Mouse (Mus musculus) cerebellum, postnatal 25 days (tissue): ENCODE measurements at regions not wholly inside any gene's neighbourhood (a gene's known extent, or its start where the extent isn't known, plus 50 kb on each side); places are given as distances from the start of the nearest gene placed in this dataset.

ENCODE experiments used
- DNase-seq, 2 experiments: peaks; one replicate each; pipeline ENCODE4 v3.0.0; 2021; ENCODE audit warnings: mixed read lengths in 2 of 2

GRCm38 (mm10) chr3:41408821-41409737 lies 146.5 kb upstream of the Jade1 start:
- peak; percentile 9 to 16 for DNase-seq

GRCm38 (mm10) chr3:41408423-41408820 lies 147.1 kb upstream of the Jade1 start:
- peak; percentile 45 to 55 for DNase-seq

GRCm38 (mm10) chr3:41407988-41408387 lies 147.5 kb upstream of the Jade1 start:
- DNase-seq, result no peak

GRCm38 (mm10) chr3:41407520-41407919 lies 148.0 kb upstream of the Jade1 start:
- DNase-seq, result no peak

GRCm38 (mm10) chr3:41401881-41402280 lies 153.7 kb upstream of the Jade1 start:
- DNase-seq, result no peak

GRCm38 (mm10) chr3:41389868-41390267 lies 165.7 kb upstream of the Jade1 start:
- no peak for DNase-seq

GRCm38 (mm10) chr3:41387469-41388212 lies 167.9 kb upstream of the Jade1 start:
- no peak for DNase-seq

- DNase-seq, result no peak
Observed at GRCm38 (mm10) chr3:41386299-41386698, 169.2 kb upstream of the Jade1 start.

- DNase-seq, result no peak
Observed at GRCm38 (mm10) chr3:41384410-41384809, 171.1 kb upstream of the Jade1 start.

GRCm38 (mm10) chr3:41378576-41378975 lies 177.0 kb upstream of the Jade1 start:
- DNase-seq, result no peak

GRCm38 (mm10) chr3:41377826-41378406 lies 177.6 kb upstream of the Jade1 start:
- peak; percentile 33 to 60 for DNase-seq

- DNase-seq, result no peak
Observed at GRCm38 (mm10) chr3:41376848-41377582, 178.5 kb upstream of the Jade1 start.

GRCm38 (mm10) chr3:41375230-41375930 lies 180.2 kb upstream of the Jade1 start:
- DNase-seq, result no peak

- DNase-seq, result no peak
Observed at GRCm38 (mm10) chr3:41373198-41373597, 182.3 kb upstream of the Jade1 start.

GRCm38 (mm10) chr3:41368351-41369101 lies 187.0 kb upstream of the Jade1 start:
- DNase-seq, result no peak

- DNase-seq, result no peak
Observed at GRCm38 (mm10) chr3:41366764-41367163, 188.8 kb upstream of the Jade1 start.

GRCm38 (mm10) chr3:41366264-41366663 lies 189.3 kb upstream of the Jade1 start:
- peak; percentile 18 to 42 for DNase-seq

GRCm38 (mm10) chr3:41365145-41365830 lies 190.2 kb upstream of the Jade1 start:
- DNase-seq, result no peak

- no peak for DNase-seq
Observed at GRCm38 (mm10) chr3:41363947-41364346, 191.6 kb upstream of the Jade1 start.

GRCm38 (mm10) chr3:41360231-41360630 lies 195.3 kb upstream of the Jade1 start:
- DNase-seq, result no peak

- no peak for DNase-seq
Observed at GRCm38 (mm10) chr3:41359458-41359857, 196.1 kb upstream of the Jade1 start.
